23 mouse cellular contexts compared by ENCODE assay signal in genomic region chr6:99734666-99735065, GRCm38 (mm10). TPM values are rescaled to one million over a fixed set of nuclear protein-coding genes. Genes with fewer than 3 reads are reported as not detected.
DNase-seq lines count a peak whose midpoint lies in the region; ATAC-seq lines count a peak whose summit lies in the region.
"Had no signal": no experiment of that assay in that cellular context is flagged by ENCODE, and none has a peak within 500 bp of the region (broad histone marks: within the 10 kb centered on the region; RNA-seq: fewer than 3 reads in every experiment).

No protein-coding gene starts in this region.

- H3K27me3 ChIP-seq in kidney, embryonic 14.5 days (ENCODE audit: control insufficient read depth, insufficient read depth, low read length) = no peaks in the 10 kb centered on the region
- H3K27me3 ChIP-seq: CH12.LX; midbrain, embryonic 12.5 days had no signal

- no peaks in the 10 kb centered on the region for H3K9me3 ChIP-seq in kidney, embryonic 14.5 days (ENCODE audit: control insufficient read depth, low read length)
- H3K9me3 ChIP-seq: heart, embryonic 15.5 days; hindbrain, embryonic 15.5 days; limb, embryonic 12.5 days; midbrain, embryonic 12.5 days had no signal

- no peaks in the 10 kb centered on the region for H3K4me1 ChIP-seq in kidney, embryonic 14.5 days (ENCODE audit: control insufficient read depth, insufficient read depth, low read length)
- H3K4me1 ChIP-seq: heart, embryonic 15.5 days; hindbrain, embryonic 15.5 days; limb, embryonic 12.5 days; midbrain, embryonic 12.5 days had no signal

- no peak for ATAC-seq in kidney, embryonic 14.5 days (ENCODE audit: low FRiP score, low TSS enrichment)
- ATAC-seq: activated CD4-positive, CD25-positive, alpha-beta regulatory T cell, adult 4 months had no signal

- no peak overlapping the region for H3K9ac ChIP-seq in kidney, embryonic 14.5 days (ENCODE audit: low read depth, low read length)
- H3K9ac ChIP-seq: heart, embryonic 15.5 days; hindbrain, embryonic 15.5 days; limb, embryonic 12.5 days; midbrain, embryonic 12.5 days had no signal

- H3K36me3 ChIP-seq in kidney, embryonic 14.5 days (ENCODE audit: control insufficient read depth, insufficient read depth, low read length) = no peaks in the 10 kb centered on the region
- H3K36me3 ChIP-seq: heart, embryonic 15.5 days; hindbrain, embryonic 15.5 days; limb, embryonic 12.5 days; midbrain, embryonic 12.5 days had no signal

- H3K27ac ChIP-seq in kidney, embryonic 14.5 days (ENCODE audit: low read depth, low read length) = no peak overlapping the region
- H3K27ac ChIP-seq: heart, embryonic 15.5 days; hindbrain, embryonic 15.5 days; limb, embryonic 12.5 days; midbrain, embryonic 12.5 days had no signal

- H3K4me2 ChIP-seq in kidney, embryonic 14.5 days (replicated peaks; ENCODE audit: low read depth, low read length) = no peak overlapping the region
- H3K4me2 ChIP-seq: heart, embryonic 15.5 days; hindbrain, embryonic 15.5 days; limb, embryonic 12.5 days; midbrain, embryonic 12.5 days had no signal

- WGBS in kidney, embryonic 14.5 days = 78% methylated on average over 5 of the region's 5 CpGs

- H3K4me3 ChIP-seq in kidney, embryonic 14.5 days (ENCODE audit: low read length) = no peak overlapping the region
- H3K4me3 ChIP-seq: heart, embryonic 15.5 days; hindbrain, embryonic 15.5 days; limb, embryonic 12.5 days; midbrain, embryonic 12.5 days; myocyte had no signal

- peak; percentile 3 to 30 for DNase-seq in kidney, adult 8-10 months
- peak; percentile 14 for DNase-seq in adipocyte (ENCODE audit: low spot score)
- DNase-seq in adrenal gland, postnatal 14 days = peak; percentile 77
- DNase-seq in heart, postnatal 4 days = peak; percentile 24
- no peak for DNase-seq in layer of hippocampus, adult 18-20 months (ENCODE audit: low spot score in 2 of 2)
- no peak for DNase-seq in spleen, postnatal 10 days (ENCODE audit: low spot score in 2 of 2)
- DNase-seq in cerebellum, adult 9-11 months = no peak
- DNase-seq: cerebellum, postnatal 36 days; lung, postnatal 4 days; right cerebral cortex, adult 18-20 months; thymus, postnatal 36 days had no signal

RNA-seq across cellular contexts. Expression of gene Prok2, which starts 8.5 kb away (rescaled TPM):
- not detected in 2 replicates for polyA plus RNA-seq in kidney, embryonic 14.5 days (2014; fragmentation: Nextera tagmentation; extraction: Ambion mirVana)
- total RNA-seq in adrenal gland, postnatal 14 days (2021) = not detected in 2 replicates
- total RNA-seq in heart, postnatal 4 days (2021) = not detected
- total RNA-seq in layer of hippocampus, adult 18-20 months (2021) = 1 to 10 TPM in 1 of 2 experiments, under 1 TPM in 1; 0.79 to 1.1 TPM
- total RNA-seq: CH12.LX; gastrocnemius, adult 8-10 months had no signal
- polyA plus RNA-seq: activated CD4-positive, CD25-positive, alpha-beta regulatory T cell, adult 4 months; large intestine, adult 2 months; midbrain, embryonic 12.5 days; myocyte; spleen, adult 2 months had no signal

RNA-seq across cellular contexts. Expression of gene Gpr27, which starts 42.2 kb away (rescaled TPM):
- polyA plus RNA-seq in kidney, embryonic 14.5 days (2014; fragmentation: Nextera tagmentation; extraction: Ambion mirVana) = 3.4 and 5.0 TPM in 2 replicates
- 2.8 and 3.6 TPM in 2 replicates for total RNA-seq in adrenal gland, postnatal 14 days (2021)
- 1 to 10 TPM; 3.0 to 3.9 TPM for total RNA-seq in heart, postnatal 4 days (2021)
- total RNA-seq in layer of hippocampus, adult 18-20 months (2021) = 10 to 100 TPM; 57.6 to 61.4 TPM
- total RNA-seq: CH12.LX; neutrophil, adult 5-6 weeks had no signal
- polyA plus RNA-seq: activated CD4-positive, CD25-positive, alpha-beta regulatory T cell, adult 4 months; myocyte had no signal

Comparison
In these comparisons a context has a peak if more than half of its experiments do, and no peak if none do; other contexts are left out.
1. DNase-seq: peak in kidney, adult 8-10 months (2 of 2), adipocyte (single experiment), adrenal gland, postnatal 14 days (single experiment) and heart, postnatal 4 days (single experiment); none in layer of hippocampus, adult 18-20 months (0 of 2), spleen, postnatal 10 days (0 of 2) and cerebellum, adult 9-11 months (single experiment).
2. RNA of gene Gpr27, which starts 42.2 kb away (total RNA-seq): 57.6 to 61.4 TPM in layer of hippocampus, adult 18-20 months; 3.0 to 3.9 TPM in heart, postnatal 4 days and 2.8 to 3.6 TPM in adrenal gland, postnatal 14 days; every median in the first group is over 10 times any median in the second.